Mouse (Mus musculus): ENCODE results near the gene Srp72. TPM values are rescaled to one million over a fixed set of nuclear protein-coding genes. Genes with fewer than 3 reads are reported as not detected.

The Srp72 gene
- total RNA-seq, 1 experiment, result 67.0 TPM

DNA sequence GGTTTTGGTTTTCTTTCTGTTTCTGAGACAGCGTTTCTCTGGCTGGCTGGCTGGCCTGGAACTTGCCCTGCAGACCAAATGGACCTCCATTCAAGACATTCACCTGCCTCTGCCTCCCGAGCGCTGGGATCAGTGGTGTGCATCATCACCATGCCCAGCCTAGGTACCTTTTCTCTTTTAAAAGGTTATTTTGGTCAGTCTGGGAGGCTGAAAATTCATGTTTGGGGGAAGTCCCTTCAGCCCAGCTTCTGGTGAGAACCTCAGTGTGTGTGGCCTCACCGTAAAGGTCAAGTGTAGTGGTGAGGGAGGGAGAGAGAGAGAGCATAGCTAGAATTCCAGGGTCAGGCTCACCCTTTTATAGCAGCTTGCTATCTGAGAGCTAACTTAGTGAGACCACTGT, 26.7 kb upstream of the Srp72 start:
- TF ChIP-seq ZC3H11A (IDR thresholded peaks at IDR 0.05; ENCODE audit: borderline replicate concordance, low read depth, low read length) (no peak), MAFK (IDR thresholded peaks at IDR 0.05; ENCODE audit: insufficient read depth, low read depth, low read length) (no peak), HCFC1 (IDR thresholded peaks at IDR 0.05; ENCODE audit: borderline replicate concordance, insufficient read depth, low read length) (no peak), ZNF384 (IDR thresholded peaks at IDR 0.05; ENCODE audit: low read depth, low read length) (no peak), CHD2 (IDR thresholded peaks at IDR 0.05; ENCODE audit: low read depth, low read length) (no peak)
- DNase-seq (ENCODE audit: low read depth, low spot score), result no peak
- H3K9ac ChIP-seq (ENCODE audit: insufficient read depth, low read depth, low read length, poor library complexity, severe bottlenecking), result no peak overlapping the region
- H3K4me3 ChIP-seq (ENCODE audit: insufficient read depth in 1 of 2, low read depth in 1 of 2, low read length in 2 of 2, poor library complexity in 1 of 2, severe bottlenecking in 1 of 2), result no peak overlapping the region
- peaks cover 7% of the 10 kb centered on the region for H3K36me3 ChIP-seq (ENCODE audit: control insufficient read depth, insufficient read depth, low read length, poor library complexity, severe bottlenecking)
- H3K27ac ChIP-seq (ENCODE audit: insufficient read depth, low read depth, low read length, poor library complexity, severe bottlenecking), result no peak overlapping the region
- no peaks in the 10 kb centered on the region for H3K9me3 ChIP-seq (ENCODE audit: control insufficient read depth, insufficient read depth, low read depth, low read length)
- in situ Hi-C loops (cut with MboI; ENCODE audit: low sequenced_read_pairs in 2 of 2, unreplicated experiment in 2 of 2), result no loop called here
- peaks cover 4% of the 10 kb centered on the region in 2 experiments; a peak in 2 of 4 replicates for H3K4me1 ChIP-seq (ENCODE audit: control insufficient read depth in 2 of 2, insufficient read depth in 2 of 2, low read length in 2 of 2, poor library complexity in 1 of 2)

DNA sequence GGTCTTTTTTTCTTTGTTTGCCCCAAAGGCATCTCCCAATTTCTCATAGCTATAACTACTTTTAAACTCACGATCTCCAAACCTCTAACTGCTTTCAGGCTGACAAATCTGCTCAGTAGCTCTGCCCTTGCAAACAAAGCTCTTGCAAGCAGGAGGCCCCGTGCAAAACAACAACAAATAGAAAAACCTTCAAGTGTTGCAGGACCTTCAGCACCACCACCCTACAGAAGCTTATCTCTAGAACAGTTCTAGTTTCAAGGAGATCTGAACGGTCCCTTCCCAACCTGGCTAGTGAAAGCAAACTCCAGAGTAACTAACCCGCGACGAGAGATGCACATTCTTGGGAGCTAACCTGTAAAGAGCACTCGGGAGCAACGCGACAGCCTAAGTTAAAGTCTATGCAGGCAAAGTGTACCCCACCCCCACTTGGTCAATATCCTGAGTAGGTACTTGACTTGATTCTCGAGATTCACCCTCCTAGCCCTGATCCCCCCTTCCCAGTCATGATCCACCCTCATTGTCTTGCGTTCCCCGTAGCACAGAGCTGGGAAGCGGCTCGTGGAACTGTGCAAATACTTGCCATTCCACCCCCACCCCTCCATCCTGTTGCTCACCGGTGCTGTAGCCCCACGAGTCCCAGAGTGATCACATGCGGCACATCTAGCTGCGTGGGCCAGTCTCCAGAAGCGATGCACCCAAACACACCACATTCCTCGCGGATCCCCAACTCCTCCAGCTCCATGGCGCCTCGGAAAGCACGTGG, 24.0 kb upstream of the Srp72 start:
- Histone ChIP-seq H3K27ac (ENCODE audit: insufficient read depth, low read depth, low read length, poor library complexity, severe bottlenecking) (peak overlapping the region; percentile 55), H3K9ac (ENCODE audit: insufficient read depth, low read depth, low read length, poor library complexity, severe bottlenecking) (peak overlapping the region; percentile 87), H3K4me3 (ENCODE audit: insufficient read depth in 1 of 2, low read depth in 1 of 2, low read length in 2 of 2, poor library complexity in 1 of 2, severe bottlenecking in 1 of 2) (peak overlapping the region; percentile 76 to 83), H3K36me3 (ENCODE audit: control insufficient read depth, insufficient read depth, low read length, poor library complexity, severe bottlenecking) (peaks cover 17% of the 10 kb centered on the region), H3K9me3 (ENCODE audit: control insufficient read depth, insufficient read depth, low read depth, low read length) (no peaks in the 10 kb centered on the region), H3K4me1 (ENCODE audit: control insufficient read depth in 2 of 2, insufficient read depth in 2 of 2, low read length in 2 of 2, poor library complexity in 1 of 2) (peaks cover 3 to 11% of the 10 kb centered on the region in 2 experiments; a peak in 2 of 4 replicates)
- in situ Hi-C loops (cut with MboI; ENCODE audit: low sequenced_read_pairs in 2 of 2, unreplicated experiment in 2 of 2), result no loop called here
- TF ChIP-seq HCFC1 (IDR thresholded peaks at IDR 0.05; ENCODE audit: borderline replicate concordance, insufficient read depth, low read length) (no peak), MAFK (IDR thresholded peaks at IDR 0.05; ENCODE audit: insufficient read depth, low read depth, low read length) (no peak), ZNF384 (IDR thresholded peaks at IDR 0.05; ENCODE audit: low read depth, low read length) (no peak), CHD2 (IDR thresholded peaks at IDR 0.05; ENCODE audit: low read depth, low read length) (no peak), ZC3H11A (IDR thresholded peaks at IDR 0.05; ENCODE audit: borderline replicate concordance, low read depth, low read length) (no peak)
- DNase-seq (ENCODE audit: low read depth, low spot score), result no peak

DNA sequence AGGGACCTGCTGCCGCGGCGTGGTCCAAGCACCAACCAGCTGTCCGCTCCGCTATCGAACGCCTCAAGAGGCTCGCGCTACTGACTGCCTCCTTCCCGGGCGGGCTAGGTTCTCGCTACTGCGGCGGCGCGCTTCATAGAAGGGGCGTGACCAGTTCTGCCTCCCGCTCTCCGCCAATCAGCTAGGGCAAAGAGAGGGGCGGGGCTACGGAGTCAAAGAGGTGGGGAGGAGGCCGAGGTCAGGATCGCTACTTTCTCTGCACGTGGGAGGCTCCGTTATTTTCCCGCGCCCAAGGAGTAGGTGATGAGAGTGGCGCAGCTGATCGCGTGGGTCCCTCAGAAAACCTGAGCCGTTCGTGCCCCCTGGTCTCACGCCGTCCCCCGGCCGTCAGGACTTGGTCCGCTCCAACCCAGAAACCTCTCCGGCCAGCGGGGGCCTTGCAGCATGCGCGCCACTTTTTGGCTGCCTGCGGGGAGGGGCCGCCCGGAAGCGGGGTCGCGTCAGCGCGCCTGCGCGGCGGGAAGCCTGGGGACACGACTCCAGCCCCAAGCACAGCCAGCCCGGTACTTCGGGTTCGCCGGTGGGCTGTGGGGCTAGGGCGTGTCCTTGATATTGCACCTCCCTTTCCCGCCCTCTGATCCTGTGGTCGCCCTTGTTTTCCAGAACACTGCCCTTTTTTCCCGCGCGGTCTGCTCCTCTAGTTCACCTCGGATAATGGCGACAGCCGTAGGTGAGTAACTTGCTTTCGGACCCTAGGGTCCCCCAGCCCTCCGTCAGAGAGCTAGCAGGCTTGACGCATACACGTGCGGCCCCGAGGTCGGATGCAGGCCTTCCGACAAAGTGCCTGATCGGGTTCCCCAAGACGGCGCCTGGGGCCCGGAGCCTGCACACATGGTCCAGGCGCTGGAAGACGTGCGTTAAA, 23.1 kb upstream of the Srp72 start, which contains the start of the genes Paics and Ppat:
Paics (plus strand) TSS at position 202 of the 922 bp plus-strand sequence.
Ppat (minus strand) TSS at position 473 of the 922 bp plus-strand sequence.
- Histone ChIP-seq H3K4me1 (ENCODE audit: control insufficient read depth in 2 of 2, insufficient read depth in 2 of 2, low read length in 2 of 2, poor library complexity in 1 of 2) (peaks cover 3 to 11% of the 10 kb centered on the region in 2 experiments; a peak in 2 of 4 replicates), H3K4me3 (ENCODE audit: insufficient read depth in 1 of 2, low read depth in 1 of 2, low read length in 2 of 2, poor library complexity in 1 of 2, severe bottlenecking in 1 of 2) (peak within 1 kb of the TSS; percentile 83 to 88), H3K9me3 (ENCODE audit: control insufficient read depth, insufficient read depth, low read depth, low read length) (no peaks in the 10 kb centered on the region), H3K27ac (ENCODE audit: insufficient read depth, low read depth, low read length, poor library complexity, severe bottlenecking) (peak within 1 kb of the TSS; percentile 91), H3K36me3 (ENCODE audit: control insufficient read depth, insufficient read depth, low read length, poor library complexity, severe bottlenecking) (peaks cover 17% of the 10 kb centered on the region), H3K9ac (ENCODE audit: insufficient read depth, low read depth, low read length, poor library complexity, severe bottlenecking) (peak within 1 kb of the TSS; percentile 92)
- TF ChIP-seq HCFC1 (IDR thresholded peaks at IDR 0.05; ENCODE audit: borderline replicate concordance, insufficient read depth, low read length) (peak; percentile 74; the same call in 1 of the 2 replicates), ZNF384 (IDR thresholded peaks at IDR 0.05; ENCODE audit: low read depth, low read length) (no peak), ZC3H11A (IDR thresholded peaks at IDR 0.05; ENCODE audit: borderline replicate concordance, low read depth, low read length) (0 out of 2 replicates have a peak, but pooled peaks have one; percentile 23)
- in situ Hi-C loops (cut with MboI; ENCODE audit: low sequenced_read_pairs in 2 of 2, unreplicated experiment in 2 of 2), result no loop called here
- peak; percentile 98 for DNase-seq (ENCODE audit: low read depth, low spot score)

Data from ES-E14 (cell line).